Mouse (Mus musculus) thymus, adult 2 months (tissue): ENCODE results near the gene Ppm1m.

Source experiments
- CTCF ChIP-seq: fragments of 200-500 bp; IDR thresholded peaks from 2 replicates; pipeline ENCODE4 v1.5.1; 2012; ENCODE audit warnings: mild to moderate bottlenecking, control low read depth, low read length, moderate library complexity, borderline replicate concordance; ENCODE audit not compliant: control insufficient read depth, poor library complexity, insufficient read depth; ENCODE audit errors: extremely low read depth
- POLR2A ChIP-seq: fragments of 200-500 bp; IDR thresholded peaks from 2 replicates; pipeline ENCODE4 v1.6.1; 2012; ENCODE audit warnings: mild to moderate bottlenecking, low read length, control low read depth, moderate library complexity; ENCODE audit not compliant: control insufficient read depth, poor library complexity, insufficient read depth; ENCODE audit errors: extremely low read depth

- TF ChIP-seq POLR2A (no peak), CTCF (no peak)
These were observed 17.4 kb downstream of the Ppm1m start for GRCm38 (mm10) chr9:106182146-106182545.
